Mouse (Mus musculus) 416B (cell line): ENCODE data around the gene Ccdc117.

Source experiments
- DNase-seq: peaks from one replicate; pipeline ENCODE4 v3.0.0; 2011; ENCODE audit warnings: low read depth

The Ccdc117 gene

DNA sequence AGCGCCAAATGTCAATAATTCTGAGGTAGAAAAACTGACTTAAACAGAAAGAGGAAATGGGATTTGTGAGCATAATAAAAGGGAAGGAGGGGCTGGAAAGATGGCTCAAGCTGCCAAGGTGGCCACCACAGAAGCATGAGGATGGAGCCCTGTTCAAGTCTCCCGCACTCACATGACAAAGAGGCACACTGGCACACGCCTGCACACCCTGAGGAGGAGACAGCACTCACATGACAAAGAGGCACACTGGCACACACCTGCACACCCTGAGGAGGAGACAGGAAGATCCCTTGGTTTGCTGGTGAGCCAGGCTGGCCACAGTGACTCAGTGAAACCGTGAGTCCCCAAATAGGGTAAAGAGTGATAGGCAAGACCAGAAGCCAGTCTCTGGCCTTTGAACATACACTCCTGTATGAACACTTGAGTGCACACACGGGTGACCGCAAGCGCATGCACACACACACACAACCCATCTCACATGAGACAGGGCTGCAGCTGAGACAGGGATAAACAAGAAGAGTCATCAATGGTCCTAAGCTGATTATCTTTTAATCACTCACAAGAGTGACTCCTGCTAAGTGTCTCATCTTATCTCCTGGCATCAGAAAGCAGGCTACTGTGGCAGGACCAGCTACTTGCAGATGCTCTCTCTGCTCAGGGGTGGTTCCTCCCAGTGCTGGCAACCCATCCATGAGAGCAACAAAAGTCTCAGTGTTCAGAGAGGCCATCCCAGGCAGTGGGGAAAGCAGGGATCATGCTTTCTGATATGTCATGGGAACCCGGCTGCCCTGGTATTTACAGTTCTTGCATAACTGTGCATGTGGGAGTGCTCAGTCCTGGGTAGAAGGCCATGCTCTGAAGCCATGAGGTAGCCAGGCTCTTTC lies 32.5 kb downstream of the Ccdc117 start:
- peak; percentile 74 for DNase-seq

DNA sequence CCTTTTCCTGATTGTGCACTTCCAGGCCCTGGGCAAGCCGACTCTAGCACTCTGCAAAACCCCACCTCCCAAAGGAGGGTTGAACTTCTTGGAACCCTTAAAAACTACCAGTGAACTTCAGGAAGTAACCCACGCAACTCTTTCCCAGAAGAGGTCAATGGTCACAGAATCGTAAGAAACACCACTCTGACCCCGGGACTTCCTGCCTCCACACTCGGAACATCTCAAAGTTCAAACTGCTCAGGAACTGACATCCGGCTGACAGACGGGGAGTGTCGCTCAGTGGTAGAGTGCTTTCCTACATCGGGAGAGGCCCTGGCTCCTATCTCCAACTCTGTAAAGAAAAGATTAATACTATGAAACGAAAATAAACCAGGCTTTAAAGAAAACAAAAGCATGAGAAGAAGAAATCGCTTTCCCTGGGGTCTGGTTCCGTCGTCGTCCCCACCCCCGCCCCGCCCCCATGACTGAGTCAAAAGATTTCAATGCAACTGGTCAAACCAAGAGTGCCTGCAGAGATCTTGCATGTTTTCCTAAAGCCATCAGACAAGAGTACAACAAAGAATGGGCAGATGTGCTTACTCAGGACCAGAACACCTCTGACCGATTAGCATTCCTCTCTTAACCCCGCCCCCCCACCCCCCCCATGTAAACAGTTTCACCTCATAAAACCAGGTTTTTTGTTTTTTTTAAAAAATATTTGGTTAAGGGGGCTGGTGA lies 36.0 kb downstream of the Ccdc117 start:
- peak; percentile 57 for DNase-seq

DNA sequence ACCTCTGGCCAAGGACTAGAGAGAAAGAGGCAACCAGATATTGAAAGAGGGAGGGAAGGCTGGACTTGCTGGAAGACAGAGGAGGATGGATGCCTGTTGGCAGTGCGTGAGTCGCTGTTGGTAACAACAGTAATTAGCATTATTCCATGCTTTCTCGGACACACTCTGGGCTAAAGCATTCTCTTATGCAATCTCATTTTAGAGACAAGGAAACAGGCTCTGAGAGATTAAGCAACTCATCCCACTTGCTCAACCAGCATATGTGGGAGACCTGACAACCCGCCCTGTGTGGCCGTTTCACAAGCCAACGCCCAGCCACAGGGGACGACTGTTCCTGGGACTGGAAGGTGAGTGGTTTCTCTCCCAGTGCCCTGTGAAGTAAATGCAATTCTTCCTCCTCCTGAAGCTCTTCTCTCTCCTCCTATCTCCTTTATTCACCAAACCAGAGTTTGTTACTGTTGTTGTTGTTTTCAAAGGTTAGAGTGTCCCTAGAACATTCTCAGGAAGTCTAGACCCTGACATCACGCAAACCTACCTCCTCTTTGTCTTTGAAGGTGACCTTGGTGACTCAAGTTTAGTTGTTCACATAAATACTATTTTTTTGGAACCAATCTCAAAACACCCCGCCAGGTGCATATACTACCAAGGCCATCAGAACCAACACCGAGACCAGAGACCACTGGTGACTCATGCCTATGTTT lies 39.5 kb downstream of the Ccdc117 start:
- DNase-seq, result peak; percentile 81

DNA sequence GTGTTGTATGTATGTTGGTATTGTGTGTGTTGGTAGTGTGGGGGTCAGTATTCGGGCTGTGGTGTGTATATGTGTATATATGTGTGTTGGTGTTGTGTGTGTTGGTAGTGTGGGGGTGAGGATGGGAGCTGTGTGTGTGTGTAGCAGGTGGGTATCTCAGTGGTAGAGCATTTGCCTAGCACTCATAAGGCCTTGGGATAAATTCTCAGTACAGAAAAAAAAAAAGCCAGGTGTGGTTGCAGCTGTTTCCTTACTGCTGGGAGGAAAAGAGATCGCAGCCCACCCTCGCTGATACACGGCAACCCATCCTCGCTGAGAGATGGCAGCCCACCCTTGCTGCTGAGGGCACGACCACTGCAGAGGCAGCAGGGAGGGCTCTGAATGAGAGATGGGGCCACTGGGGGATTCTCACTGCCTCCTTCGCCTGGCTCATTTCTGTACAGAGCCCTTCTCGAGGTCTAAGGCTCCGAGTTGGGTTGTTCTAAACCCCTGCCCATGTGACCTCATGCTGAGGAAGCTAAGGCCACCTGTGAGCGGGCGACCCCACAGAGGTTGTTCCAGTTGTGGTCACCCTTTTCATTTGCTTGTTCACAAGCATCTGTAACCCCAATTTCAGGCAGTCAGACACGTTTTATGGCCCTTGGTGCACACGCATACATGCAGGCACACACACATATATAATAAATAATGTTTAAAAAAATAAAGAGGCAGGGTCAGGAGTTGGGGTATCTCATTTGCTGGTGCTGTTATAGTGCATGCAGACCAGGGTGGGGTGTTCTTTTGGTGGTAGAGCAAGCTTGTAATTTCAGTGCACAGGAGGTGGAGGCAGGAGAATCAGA lies 40.9 kb downstream of the Ccdc117 start:
- DNase-seq, result no peak

DNA sequence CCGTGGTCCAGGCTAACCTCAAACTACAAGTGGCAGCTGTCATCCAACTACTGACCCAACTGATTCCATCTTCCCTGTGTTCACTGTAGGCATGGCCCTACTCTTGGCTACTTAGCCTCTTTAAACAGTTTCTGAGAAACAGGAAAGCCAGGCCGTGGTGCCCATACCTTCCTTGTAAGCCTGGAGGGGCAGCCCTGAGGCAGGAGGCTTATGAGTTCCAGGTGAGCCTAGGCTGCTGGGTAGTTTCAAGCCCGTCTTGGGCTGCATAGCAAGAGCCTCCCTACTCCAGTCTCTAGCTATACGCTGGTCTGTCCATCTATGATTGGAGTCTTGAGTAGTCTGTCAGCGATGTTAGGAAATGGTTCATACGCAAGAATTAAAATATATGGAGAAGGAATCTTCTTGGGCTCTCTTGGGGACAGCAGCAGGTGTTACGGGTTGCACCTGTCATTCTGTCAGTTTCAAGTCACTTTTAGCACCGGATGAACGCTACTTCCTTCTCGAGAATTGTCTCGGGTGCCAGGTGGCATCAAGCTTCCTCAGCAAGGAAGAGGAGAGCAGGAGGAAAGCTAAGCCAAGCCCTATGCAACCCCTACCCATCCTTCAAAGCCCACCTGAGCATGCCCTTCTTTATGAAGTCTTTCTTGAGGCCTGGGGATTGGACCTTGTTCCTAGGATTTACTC lies 41.9 kb downstream of the Ccdc117 start:
- no peak for DNase-seq

DNA sequence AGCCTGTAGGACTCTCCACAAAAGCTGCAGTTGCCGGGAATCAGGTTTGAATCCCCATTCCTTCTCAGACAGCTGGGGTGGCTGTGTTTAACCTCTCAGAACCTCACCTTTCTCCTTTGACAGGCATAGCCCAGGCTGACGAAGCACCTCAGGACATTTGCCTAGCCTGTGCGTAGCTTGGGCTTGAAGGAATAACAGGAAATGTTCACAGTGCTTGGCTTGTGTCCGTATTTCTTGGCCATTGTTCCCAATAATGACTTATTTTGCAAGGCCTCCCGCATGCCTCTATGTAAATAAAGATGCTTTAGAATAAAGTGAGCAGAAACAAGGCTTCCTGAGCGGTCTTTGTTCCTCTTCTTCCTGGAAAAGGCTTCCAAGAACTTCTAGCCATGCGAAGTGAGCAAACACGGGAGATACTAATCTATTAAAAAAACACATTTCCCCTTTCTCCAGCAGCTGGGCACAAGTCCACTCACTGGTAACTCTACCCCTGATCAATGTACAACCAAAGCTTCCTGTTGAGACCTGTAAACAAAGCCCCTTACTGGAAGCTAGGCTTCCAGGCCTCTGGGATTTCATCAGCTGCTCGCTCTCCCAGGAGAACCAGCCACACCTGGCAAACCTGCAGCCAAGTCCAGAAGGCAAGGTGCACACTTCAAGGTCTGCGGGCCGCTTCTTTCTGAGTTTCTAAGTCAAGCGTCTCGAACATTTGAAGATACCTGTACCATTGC lies 42.9 kb downstream of the Ccdc117 start:
- DNase-seq, result no peak

DNA sequence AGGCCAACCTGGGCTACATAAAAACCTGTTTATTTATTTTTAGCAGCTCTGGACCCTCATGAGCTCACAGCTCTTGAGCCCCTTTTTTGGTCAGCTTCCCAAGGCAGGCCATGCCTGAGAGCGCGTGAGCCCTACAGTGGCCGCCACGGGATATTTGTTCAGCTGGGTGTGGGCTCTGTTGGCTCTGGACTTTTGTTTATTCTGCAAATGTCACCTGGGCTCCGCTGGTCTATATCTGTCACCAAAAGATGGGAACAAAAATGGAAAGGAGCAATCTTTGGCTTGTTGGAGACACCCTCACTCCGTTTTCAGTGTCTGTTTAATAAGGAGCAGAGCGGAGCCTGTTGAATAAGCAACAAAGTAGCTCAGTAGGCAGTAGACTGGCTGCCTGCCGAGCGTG lies 43.6 kb downstream of the Ccdc117 start:
- DNase-seq, result no peak

DNA sequence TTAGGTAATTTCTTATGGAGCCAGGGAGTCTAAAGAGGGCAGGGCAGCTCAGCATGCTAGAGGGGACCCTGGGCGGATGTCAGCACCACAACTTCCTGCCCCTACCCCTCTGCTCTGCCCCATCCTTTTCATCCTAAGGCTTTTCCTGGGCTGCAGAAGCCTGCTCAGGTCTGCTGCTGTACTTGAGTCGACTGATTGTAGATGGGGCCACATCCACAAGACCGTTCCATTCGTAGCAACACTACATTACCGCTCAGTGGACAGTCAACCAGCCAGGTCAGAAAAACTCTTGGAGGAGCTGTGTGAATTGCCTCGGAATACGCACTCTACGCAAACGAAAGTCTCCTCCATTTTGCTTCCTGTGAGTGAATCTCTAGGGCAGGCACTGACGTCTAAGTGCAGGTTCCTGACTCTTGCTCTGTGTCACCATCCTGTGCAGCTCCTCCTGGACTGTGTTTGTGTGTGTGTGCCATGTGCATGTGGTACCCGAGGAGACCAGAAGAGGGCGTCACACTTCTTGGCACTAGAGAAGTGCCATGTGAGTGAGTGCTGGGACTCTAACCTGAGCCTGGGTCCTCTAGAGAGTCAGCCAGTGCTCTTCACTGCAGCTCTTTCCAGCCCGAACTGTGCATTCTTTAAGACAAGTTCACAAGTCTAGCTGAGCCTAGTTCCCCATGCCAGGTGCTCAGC lies 45.3 kb downstream of the Ccdc117 start:
- peak; percentile 26 for DNase-seq

DNA sequence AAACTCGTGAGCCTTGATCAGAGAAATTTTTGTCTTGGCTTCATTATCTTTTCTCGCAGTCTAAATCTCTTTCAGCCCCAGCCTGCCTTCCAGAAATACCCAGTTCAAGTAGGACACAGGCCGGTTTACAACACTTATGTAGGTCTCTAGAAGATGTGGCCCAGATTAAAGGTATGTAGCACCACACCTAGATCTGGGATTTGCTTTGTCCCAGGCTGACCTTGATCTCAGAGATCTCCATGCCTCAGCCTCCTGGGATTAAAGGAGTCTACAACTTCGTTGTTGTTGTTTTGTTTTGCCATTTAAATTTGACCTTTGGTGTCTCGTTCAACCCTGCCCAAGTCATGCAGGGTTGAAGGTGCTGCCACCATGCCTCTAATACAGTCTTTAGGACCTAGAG lies 46.1 kb downstream of the Ccdc117 start:
- no peak for DNase-seq

DNA sequence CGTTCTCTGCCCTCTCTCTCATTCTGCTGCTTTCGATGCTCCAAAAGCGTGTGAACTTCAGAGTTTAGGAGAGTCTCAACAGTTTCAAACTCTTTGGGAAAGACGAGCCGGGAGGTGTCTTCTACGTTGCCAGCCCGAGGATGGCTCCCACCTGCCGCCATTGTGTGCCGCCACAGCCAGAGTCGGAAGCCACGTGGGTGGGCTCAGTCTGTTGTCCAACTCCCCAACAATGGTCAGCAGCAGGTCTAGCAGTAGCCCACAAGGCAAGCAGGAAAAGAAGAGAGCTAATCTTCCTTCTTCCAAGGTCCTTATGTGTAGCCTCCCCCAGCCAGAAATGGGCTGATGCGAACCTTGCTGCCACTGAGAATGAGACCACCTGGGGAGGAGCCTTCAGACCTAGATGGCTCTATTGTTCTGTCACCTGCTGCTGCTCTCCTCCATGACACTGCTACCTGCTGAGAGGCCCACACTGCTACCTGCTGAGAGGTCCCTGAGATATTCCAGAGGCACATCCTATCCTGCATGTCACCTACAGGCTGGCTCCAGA lies 46.6 kb downstream of the Ccdc117 start:
- no peak for DNase-seq

DNA sequence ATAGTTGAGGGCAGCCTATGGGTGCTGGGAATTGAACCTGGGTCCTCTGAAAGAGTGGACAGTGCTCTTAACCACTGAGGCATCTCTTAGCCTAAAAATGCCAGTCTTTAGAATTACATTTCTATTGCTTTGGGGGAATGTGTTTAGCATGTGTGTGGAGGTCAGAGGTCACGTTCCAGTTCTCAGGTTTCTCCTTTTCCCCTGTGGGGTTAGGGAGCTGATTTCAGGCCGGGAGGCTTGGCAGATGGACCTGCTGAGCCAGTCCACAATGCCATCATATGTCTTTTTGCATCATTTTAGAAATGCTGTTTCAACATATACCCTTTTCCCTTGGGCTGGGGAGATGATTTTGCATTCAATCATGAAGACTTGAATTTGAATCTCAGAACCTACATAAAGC lies 48.1 kb downstream of the Ccdc117 start:
- no peak for DNase-seq

DNA sequence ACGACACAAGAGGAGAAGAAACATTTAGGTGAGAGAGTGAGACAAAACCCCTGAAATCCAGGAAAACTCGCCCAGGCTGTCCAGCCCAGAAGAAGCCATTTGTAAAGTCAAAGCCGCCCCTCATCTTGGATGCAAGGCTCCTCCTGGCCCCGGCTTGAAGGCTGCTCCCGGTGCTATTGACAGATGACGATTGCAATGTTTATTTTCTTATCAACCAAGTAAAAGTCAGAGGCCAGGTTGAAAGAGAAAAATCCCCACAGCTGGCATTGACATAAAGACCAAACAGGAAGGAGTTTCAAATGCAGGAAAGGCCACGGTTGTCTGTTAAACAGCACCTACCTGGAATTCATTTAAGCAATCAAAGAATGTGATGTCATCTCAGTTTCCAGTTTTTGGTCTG lies 50.1 kb downstream of the Ccdc117 start:
- no peak for DNase-seq

DNA sequence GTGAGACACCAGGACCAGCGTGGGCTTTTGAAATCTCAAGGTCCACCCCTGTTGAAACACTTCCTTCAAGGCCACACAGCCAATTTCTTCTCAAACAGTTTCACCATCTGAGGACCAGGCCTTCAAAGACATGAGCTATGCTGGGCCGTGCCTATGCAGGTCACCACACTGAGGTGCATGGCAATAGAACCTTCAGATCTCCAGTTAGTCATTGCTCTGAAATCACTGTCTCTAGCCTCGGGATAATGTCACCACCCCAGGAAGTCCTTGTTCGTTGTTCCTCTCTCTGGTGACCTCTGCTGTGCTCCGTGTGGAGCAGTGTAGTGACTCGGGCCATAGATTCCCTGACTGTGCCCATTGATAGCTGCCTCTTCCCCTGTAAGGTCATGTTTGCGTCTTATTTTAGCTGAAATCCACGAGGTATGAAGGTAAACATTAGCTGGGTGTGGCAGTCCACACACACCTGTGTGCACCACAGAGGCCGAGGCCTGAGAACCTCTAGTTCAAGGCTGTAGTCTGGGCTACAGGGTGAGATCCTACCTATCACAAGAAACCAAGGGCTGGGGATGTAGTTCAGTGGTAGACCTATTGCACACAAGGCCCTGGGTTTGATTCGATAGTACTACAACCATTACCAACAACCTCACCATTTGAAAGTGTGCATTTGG lies 50.9 kb downstream of the Ccdc117 start:
- DNase-seq, result peak; percentile 44

DNA sequence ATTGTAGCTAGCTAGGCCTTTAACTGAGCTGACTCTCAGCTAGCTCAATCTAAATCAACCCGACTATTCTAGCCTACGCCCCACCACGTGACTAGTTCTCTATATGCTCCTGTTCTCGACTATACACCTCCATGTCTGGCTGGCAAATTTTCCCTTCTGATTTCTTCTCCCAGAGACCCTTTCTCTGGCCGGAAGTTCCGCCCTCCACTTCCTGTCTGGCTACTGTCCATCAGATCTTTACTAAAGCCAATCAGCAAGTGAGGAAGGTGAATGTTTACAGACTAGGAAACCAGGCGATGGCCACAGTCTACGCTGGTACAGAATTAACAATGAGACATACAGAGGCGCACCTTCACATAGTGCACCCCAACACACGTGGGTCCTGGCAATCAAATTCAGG lies 52.6 kb downstream of the Ccdc117 start:
- DNase-seq, result peak; percentile 28

DNA sequence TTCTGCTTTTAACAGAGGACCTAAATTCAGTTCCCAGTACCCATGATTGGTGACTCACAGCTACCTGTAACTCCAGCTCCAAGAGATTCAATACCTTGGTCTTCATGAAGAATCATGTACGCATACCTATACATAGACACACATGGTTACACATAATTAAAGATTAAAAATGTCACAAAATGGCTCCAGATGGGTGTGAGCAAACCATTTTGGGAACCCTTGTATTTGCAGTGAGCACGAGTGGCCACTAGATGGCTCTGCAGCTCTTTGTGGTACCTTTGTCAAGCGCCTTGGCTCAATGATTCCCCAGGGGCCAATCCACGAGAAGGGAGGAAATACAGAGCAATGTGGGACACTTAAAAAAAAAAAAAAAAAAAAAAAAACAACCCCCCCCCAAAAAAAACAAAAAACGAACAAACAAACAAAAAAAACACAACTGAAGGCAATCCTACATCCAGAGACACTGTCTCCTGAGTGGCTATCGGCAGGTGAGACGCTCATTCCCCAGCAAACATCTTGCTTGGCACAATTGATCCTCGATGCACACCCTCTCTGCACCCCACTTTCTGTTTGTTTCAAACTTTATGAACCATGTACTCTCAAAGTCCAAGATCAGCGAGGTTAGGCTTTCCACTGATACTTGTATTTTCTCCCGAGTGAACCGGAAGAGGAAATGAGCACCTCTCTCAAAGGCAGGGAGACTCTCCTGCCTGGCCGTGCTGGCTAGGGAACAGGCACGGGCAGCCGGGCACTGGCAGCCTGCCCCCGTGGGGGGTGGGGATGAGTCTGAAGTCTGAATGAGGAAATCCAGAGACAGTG lies 56.6 kb downstream of the Ccdc117 start:
- DNase-seq, result peak; percentile 94

DNA sequence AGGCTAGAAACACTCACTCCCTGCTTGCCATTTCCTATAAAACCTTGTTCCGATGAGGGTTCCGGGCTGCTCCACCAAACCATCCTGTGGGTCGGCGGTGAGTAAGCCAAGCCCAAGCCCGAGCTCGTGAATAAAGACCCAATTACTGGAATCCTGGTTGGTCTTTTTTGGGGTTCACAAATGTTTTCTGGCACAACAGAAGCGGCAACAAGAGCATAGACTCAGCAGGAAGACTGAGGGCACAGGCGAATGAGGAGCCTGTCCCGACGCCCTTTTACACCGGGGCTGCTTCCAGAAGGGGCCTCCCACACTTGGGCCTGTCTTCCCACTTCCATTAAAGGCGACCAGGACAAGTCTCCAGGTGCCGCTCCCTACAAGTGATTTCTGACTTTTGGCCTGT lies 59.4 kb downstream of the Ccdc117 start:
- no peak for DNase-seq
